Mouse (Mus musculus): ENCODE results near the gene Cryab. TPM values are rescaled to one million over a fixed set of nuclear protein-coding genes. Genes with fewer than 3 reads are reported as not detected.

Cryab gene
- polyA plus RNA-seq, 1 experiment from 2014 or later = 143 TPM

DNA sequence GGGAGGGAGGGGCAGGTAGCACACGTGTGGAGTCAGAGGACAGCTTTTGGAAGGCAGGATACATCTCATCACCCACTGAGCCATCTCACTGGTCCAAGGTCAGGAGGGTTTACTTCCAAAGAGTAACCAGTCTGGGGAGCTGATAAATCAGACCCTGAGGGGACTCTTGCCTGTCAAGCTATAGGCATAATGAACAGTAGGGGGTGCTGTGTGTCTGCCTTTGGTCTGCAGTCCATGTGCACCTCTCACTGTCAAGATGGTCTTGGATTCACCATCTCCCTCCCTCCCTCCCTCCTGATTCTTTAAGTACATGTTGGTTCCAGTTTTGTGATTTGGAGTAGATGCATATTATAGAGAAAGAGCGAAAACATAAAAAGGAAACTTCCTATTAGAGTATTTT is 49.9 kb downstream of the Cryab start:
- H3K36me3 ChIP-seq (ENCODE audit: control insufficient read depth, insufficient read depth, low read length) = peaks cover 4% of the 10 kb centered on the region
- ATAC-seq (ENCODE audit: insufficient read depth, low FRiP score) = no peak

DNA sequence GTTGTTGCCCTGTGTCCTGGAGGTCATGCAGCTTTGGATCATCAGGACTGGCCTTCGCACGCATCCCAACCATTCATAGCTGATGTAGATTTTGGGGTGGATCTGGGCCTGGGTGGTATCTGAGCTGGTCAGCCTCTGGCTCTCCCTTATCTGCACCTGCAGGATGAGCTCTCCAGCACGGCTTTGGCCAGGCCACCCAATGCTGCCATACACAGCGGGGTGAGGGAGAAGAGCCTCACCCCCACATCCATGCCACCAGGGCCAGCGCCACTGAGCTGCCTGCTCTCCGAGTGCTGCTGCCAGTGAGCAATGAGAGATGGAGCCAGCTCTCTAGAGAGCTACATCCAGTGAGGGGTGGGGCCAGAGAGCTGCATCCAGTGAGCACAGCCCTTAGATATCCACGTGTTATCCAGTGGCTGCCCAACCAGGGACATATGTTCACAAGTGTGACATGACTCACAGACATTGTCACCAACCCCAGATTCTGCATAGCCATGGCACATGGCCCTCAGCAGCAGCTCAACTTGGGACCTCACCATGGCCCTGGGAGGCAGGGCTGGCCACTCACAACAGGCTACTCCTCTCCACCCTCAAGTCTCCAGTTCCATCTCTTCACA is 52.0 kb downstream of the Cryab start:
- H3K9me3 ChIP-seq (replicated peaks; ENCODE audit: control insufficient read depth, low read length) = no peaks in the 10 kb centered on the region
- no peaks in the 10 kb centered on the region for H3K4me1 ChIP-seq (ENCODE audit: control insufficient read depth, insufficient read depth, low read length)
- ATAC-seq (ENCODE audit: insufficient read depth, low FRiP score) = peak; percentile 56; the same call in 1 of the 2 replicates
- no peak overlapping the region for H3K4me2 ChIP-seq (ENCODE audit: low read depth, low read length)
- no peak overlapping the region for H3K27ac ChIP-seq (ENCODE audit: low read length)
- H3K4me3 ChIP-seq (replicated peaks; ENCODE audit: low read length) = no peak overlapping the region
- H3K36me3 ChIP-seq (ENCODE audit: control insufficient read depth, insufficient read depth, low read length) = peaks cover 6% of the 10 kb centered on the region; the same call in 1 of the 2 replicates
- no peak overlapping the region for H3K9ac ChIP-seq (ENCODE audit: low read length)
- 80% methylated on average over 7 of the region's 7 CpGs for WGBS
- H3K27me3 ChIP-seq (ENCODE audit: control insufficient read depth, insufficient read depth, low read length) = no peaks in the 10 kb centered on the region

More for the DNA sequence above, 49.9 kb downstream of the Cryab start:
- H3K27me3 ChIP-seq (ENCODE audit: control insufficient read depth, insufficient read depth, low read length) = no peaks in the 10 kb centered on the region
- H3K4me3 ChIP-seq (replicated peaks; ENCODE audit: low read length) = no peak overlapping the region
- no peak overlapping the region for H3K4me2 ChIP-seq (ENCODE audit: low read depth, low read length)
- 58% methylated on average over 2 of the region's 2 CpGs for WGBS
- H3K9ac ChIP-seq (ENCODE audit: low read length) = no peak overlapping the region
- no peak overlapping the region for H3K27ac ChIP-seq (ENCODE audit: low read length)
- H3K9me3 ChIP-seq (replicated peaks; ENCODE audit: control insufficient read depth, low read length) = no peaks in the 10 kb centered on the region
- H3K4me1 ChIP-seq (ENCODE audit: control insufficient read depth, insufficient read depth, low read length) = no peaks in the 10 kb centered on the region

Other genes starting within 250 kb of the Cryab start
- 85.1 and 91.8 TPM in 2 replicates for gene Pts, start 222.6 kb upstream of the Cryab start, polyA plus RNA-seq (2015; fragmentation: Nextera tagmentation; extraction: Ambion mirVana)
- gene Il18, start 196.5 kb upstream of the Cryab start, polyA plus RNA-seq (2015; fragmentation: Nextera tagmentation; extraction: Ambion mirVana) = 21.1 and 24.3 TPM in 2 replicates
- gene Bco2, start 196.1 kb upstream of the Cryab start, polyA plus RNA-seq (2015; fragmentation: Nextera tagmentation; extraction: Ambion mirVana) = 2.0 and 2.2 TPM in 2 replicates
- 0.13 TPM in 1 of 2 replicates, not detected in the other for gene Tex12, start 190.0 kb upstream of the Cryab start, polyA plus RNA-seq (2015; fragmentation: Nextera tagmentation; extraction: Ambion mirVana)
- gene Sdhd, start 147.5 kb upstream of the Cryab start, polyA plus RNA-seq (2015; fragmentation: Nextera tagmentation; extraction: Ambion mirVana) = 380 and 381 TPM in 2 replicates
- gene Timm8b, start 147.4 kb upstream of the Cryab start, polyA plus RNA-seq (2015; fragmentation: Nextera tagmentation; extraction: Ambion mirVana) = 204 and 234 TPM in 2 replicates
- 3.7 and 3.9 TPM in 2 replicates for gene Pih1d2, start 134.0 kb upstream of the Cryab start, polyA plus RNA-seq (2015; fragmentation: Nextera tagmentation; extraction: Ambion mirVana)
- 15.5 and 18.2 TPM in 2 replicates for gene Nkapd1, start 133.9 kb upstream of the Cryab start, polyA plus RNA-seq (2015; fragmentation: Nextera tagmentation; extraction: Ambion mirVana)
- 40.5 and 49.8 TPM in 2 replicates for gene Dlat, start 91.5 kb upstream of the Cryab start, polyA plus RNA-seq (2015; fragmentation: Nextera tagmentation; extraction: Ambion mirVana)
- gene Dixdc1, start 11.8 kb upstream of the Cryab start, polyA plus RNA-seq (2015; fragmentation: Nextera tagmentation; extraction: Ambion mirVana) = 8.7 and 9.7 TPM in 2 replicates
- 13.6 and 14.2 TPM in 2 replicates for gene 2310030G06Rik, start 4.8 kb upstream of the Cryab start, polyA plus RNA-seq (2015; fragmentation: Nextera tagmentation; extraction: Ambion mirVana)
- 9.0 and 27.1 TPM in 2 replicates for gene Hspb2, start 1.0 kb downstream of the Cryab start, polyA plus RNA-seq (2015; fragmentation: Nextera tagmentation; extraction: Ambion mirVana)
- gene Fdxacb1, start 16.9 kb downstream of the Cryab start, polyA plus RNA-seq (2015; fragmentation: Nextera tagmentation; extraction: Ambion mirVana) = 11.1 and 11.7 TPM in 2 replicates
- gene Alg9, start 23.7 kb downstream of the Cryab start, polyA plus RNA-seq (2015; fragmentation: Nextera tagmentation; extraction: Ambion mirVana) = 36.7 and 40.5 TPM in 2 replicates
- 28.5 and 31.1 TPM in 2 replicates for gene 1110032A03Rik, start 24.2 kb downstream of the Cryab start, polyA plus RNA-seq (2015; fragmentation: Nextera tagmentation; extraction: Ambion mirVana)
- gene Ppp2r1b, start 94.0 kb downstream of the Cryab start, polyA plus RNA-seq (2015; fragmentation: Nextera tagmentation; extraction: Ambion mirVana) = 79.3 and 87.5 TPM in 2 replicates

All from stomach, embryonic 16.5 days (tissue).